ENCODE assay signal across 8 mouse cellular contexts in the genomic region with DNA sequence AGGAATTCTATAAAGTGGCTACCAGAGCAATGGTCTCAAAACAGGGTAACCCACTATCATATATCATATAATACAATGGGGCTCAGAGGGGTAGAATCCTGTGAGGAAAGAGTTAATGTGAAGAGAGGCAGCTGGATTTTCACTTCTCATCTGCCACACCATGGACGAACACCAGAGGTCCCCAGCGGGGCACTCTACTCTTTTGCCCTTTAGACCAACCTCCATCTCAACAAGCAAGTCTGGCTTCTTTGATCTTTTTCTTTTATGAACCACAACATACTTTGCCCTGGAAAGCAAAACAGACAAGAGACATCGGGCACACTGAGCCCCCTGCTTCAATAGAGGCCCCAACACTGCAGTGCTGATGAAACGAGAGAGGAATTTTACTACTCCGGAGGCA.
DNase-seq lines count a peak whose midpoint lies in the region; ATAC-seq and TF ChIP-seq lines count a peak whose summit lies in the region.

No protein-coding gene starts in this region.

- peak; percentile 48; the same call in 1 of the 2 replicates for TF ChIP-seq CTCF in brain, embryonic 14.5 days (IDR thresholded peaks at IDR 0.05; ENCODE audit: borderline replicate concordance, extremely low read depth, insufficient read depth, insufficient read length)

- no peaks in the 10 kb centered on the region for H3K36me3 ChIP-seq in hindbrain, embryonic 10.5 days
- H3K36me3 ChIP-seq in hindbrain, embryonic 16.5 days (ENCODE audit: control insufficient read depth, insufficient read depth, low read length): no peaks in the 10 kb centered on the region
- no peaks in the 10 kb centered on the region for H3K36me3 ChIP-seq in forebrain, embryonic 14.5 days (ENCODE audit: control insufficient read depth, insufficient read depth, low read length)

- H3K27ac ChIP-seq in hindbrain, embryonic 10.5 days: no peak overlapping the region; the same call in 1 of the 2 replicates
- no peak overlapping the region for H3K27ac ChIP-seq in hindbrain, embryonic 16.5 days (ENCODE audit: low read depth, low read length)
- H3K27ac ChIP-seq in forebrain, embryonic 14.5 days (ENCODE audit: low read depth, low read length): no peak overlapping the region

- no peak overlapping the region for H3K4me3 ChIP-seq in hindbrain, embryonic 10.5 days
- no peak overlapping the region for H3K4me3 ChIP-seq in hindbrain, embryonic 16.5 days (ENCODE audit: low read length)
- H3K4me3 ChIP-seq in forebrain, embryonic 14.5 days (ENCODE audit: low read depth, low read length): no peak overlapping the region

- ATAC-seq in hindbrain, embryonic 16.5 days: no peak
- peak; percentile 74 for ATAC-seq in CD4-positive, CD25-positive, alpha-beta regulatory T cell, adult 4 months
- no peak for ATAC-seq in forebrain, embryonic 14.5 days

- no peaks in the 10 kb centered on the region for H3K27me3 ChIP-seq in hindbrain, embryonic 10.5 days (ENCODE audit: insufficient read depth, poor library complexity, severe bottlenecking)
- no peaks in the 10 kb centered on the region for H3K27me3 ChIP-seq in hindbrain, embryonic 16.5 days (replicated peaks; ENCODE audit: control insufficient read depth, insufficient read depth, low read length)
- H3K27me3 ChIP-seq in forebrain, embryonic 14.5 days (replicated peaks; ENCODE audit: control insufficient read depth, insufficient read depth, low read length): no peaks in the 10 kb centered on the region

- TF ChIP-seq POLR2A in brain, embryonic 14.5 days (IDR thresholded peaks at IDR 0.05; ENCODE audit: borderline replicate concordance, extremely low read depth, insufficient read depth, insufficient read length, poor library complexity, severe bottlenecking): no peak

- no peak overlapping the region for H3K9ac ChIP-seq in hindbrain, embryonic 16.5 days (ENCODE audit: low read depth, low read length)
- no peak overlapping the region for H3K9ac ChIP-seq in forebrain, embryonic 14.5 days (ENCODE audit: low read length)

- H3K9me3 ChIP-seq in hindbrain, embryonic 10.5 days: no peaks in the 10 kb centered on the region
- no peaks in the 10 kb centered on the region for H3K9me3 ChIP-seq in hindbrain, embryonic 16.5 days (ENCODE audit: control insufficient read depth, low read length)
- H3K9me3 ChIP-seq in forebrain, embryonic 14.5 days (replicated peaks; ENCODE audit: control insufficient read depth, low read length): no peaks in the 10 kb centered on the region

- peak; percentile 50 for DNase-seq in hindbrain, embryonic 10.5 days (ENCODE audit: low spot score)
- DNase-seq in brain, embryonic 14.5 days (ENCODE audit: low read depth): peak; percentile 31
- peak; percentile 35 for DNase-seq in kidney, adult 18-20 months
- peak; percentile 22 for DNase-seq in lung, postnatal 4 days
- no peak for DNase-seq in forebrain, embryonic 14.5 days (ENCODE audit: low spot score)
- no peak for DNase-seq in left cerebral cortex, adult 9 months (ENCODE audit: low spot score in 2 of 2)

- 24% methylated on average over 5 of the region's 5 CpGs for WGBS in hindbrain, embryonic 10.5 days
- 19% methylated on average over 5 of the region's 5 CpGs for WGBS in hindbrain, embryonic 16.5 days
- 22% methylated on average over 5 of the region's 5 CpGs for WGBS in forebrain, embryonic 14.5 days

- H3K4me2 ChIP-seq in hindbrain, embryonic 16.5 days (ENCODE audit: low read length): no peak overlapping the region
- H3K4me2 ChIP-seq in forebrain, embryonic 14.5 days (ENCODE audit: low read length): no peak overlapping the region

- H3K4me1 ChIP-seq in hindbrain, embryonic 10.5 days (replicated peaks): peaks cover 4% of the 10 kb centered on the region; the same call in 1 of the 2 replicates
- no peaks in the 10 kb centered on the region for H3K4me1 ChIP-seq in hindbrain, embryonic 16.5 days (ENCODE audit: control insufficient read depth, insufficient read depth, low read depth, low read length)
- H3K4me1 ChIP-seq in forebrain, embryonic 14.5 days (ENCODE audit: control insufficient read depth, insufficient read depth, low read length): no peaks in the 10 kb centered on the region

Comparison
In these comparisons a context has a peak if more than half of its experiments do, and no peak if none do; other contexts are left out.
1. DNase-seq: peak in hindbrain, embryonic 10.5 days (single experiment), brain, embryonic 14.5 days (single experiment), kidney, adult 18-20 months (single experiment) and lung, postnatal 4 days (2 of 2); none in forebrain, embryonic 14.5 days (single experiment) and left cerebral cortex, adult 9 months (0 of 2).